Mouse (Mus musculus): ENCODE results near the gene Etfbkmt. TPM values are rescaled to one million over a fixed set of nuclear protein-coding genes. Genes with fewer than 3 reads are reported as not detected.
"Not testable (repeated sequence)": the region's sequence is repeated elsewhere in the genome, so short reads cannot be mapped to it uniquely, and the experiment has no call there.

The Etfbkmt gene
- 10 to 100 TPM; 25.7 to 33.1 TPM for total RNA-seq (2021)

GRCm38 (mm10) chr6:149139471-149139870 lies at the start of gene Etfbkmt:
TSS of gene Etfbkmt (plus strand) at chr6:149139849.
- intact Hi-C loops (cut with DNase I) = no loop called here
- DNase-seq = no peak

- intact Hi-C loops (cut with DNase I) = no loop called here
Measured at GRCm38 (mm10) chr6:149092406-149092805, 47.2 kb upstream of the Etfbkmt start.

DNA sequence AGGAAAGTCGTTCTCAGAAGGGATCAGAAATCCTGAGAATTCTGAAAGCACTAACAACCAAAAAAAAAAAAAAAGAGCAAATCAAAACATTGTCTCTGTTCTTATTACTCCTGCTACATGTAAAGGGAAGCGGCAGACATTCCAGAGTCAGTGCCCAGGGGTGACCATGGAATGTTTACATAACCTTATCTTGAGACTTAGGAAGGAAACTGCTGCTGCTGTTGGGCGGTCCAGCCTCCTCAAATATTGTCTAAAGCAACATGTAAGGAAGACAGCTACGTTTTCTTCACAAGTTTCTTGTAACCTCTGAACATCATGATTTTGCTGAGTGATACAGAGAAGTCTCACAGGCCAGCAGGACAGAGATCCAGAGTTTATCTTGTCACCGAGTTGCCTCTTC lies 46.2 kb upstream of the Etfbkmt start:
- peak in 1 of 2 experiments; percentile 13 for DNase-seq
- intact Hi-C loops (cut with DNase I) = no loop called here

More at GRCm38 (mm10) chr6:149092406-149092805, 47.2 kb upstream of the Etfbkmt start:
- no peak for DNase-seq

DNA sequence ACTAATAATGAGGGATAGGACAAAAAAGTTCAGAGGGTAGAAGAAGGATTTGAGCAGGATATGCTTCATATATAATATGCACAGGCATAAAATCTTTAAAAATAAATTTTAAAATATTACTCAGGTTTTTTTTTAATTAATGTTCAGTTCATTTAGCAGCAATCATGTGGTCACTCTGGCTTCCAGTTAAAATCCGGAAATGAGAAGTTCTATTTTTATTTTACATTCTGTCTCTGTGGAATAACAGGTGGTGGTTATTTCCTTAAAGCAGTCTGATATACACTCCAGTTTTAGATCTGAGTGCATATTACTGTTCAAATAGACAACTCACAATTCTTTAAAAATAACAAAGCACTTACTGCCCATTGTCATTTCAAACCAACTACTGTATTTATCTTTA lies 45.1 kb upstream of the Etfbkmt start:
- intact Hi-C loops (cut with DNase I) = no loop called here

GRCm38 (mm10) chr6:149095389-149095788 lies 44.3 kb upstream of the Etfbkmt start:
- no peak for DNase-seq
- intact Hi-C loops (cut with DNase I) = no loop called here

More for the DNA sequence above, 45.1 kb upstream of the Etfbkmt start:
- no peak for DNase-seq

DNA sequence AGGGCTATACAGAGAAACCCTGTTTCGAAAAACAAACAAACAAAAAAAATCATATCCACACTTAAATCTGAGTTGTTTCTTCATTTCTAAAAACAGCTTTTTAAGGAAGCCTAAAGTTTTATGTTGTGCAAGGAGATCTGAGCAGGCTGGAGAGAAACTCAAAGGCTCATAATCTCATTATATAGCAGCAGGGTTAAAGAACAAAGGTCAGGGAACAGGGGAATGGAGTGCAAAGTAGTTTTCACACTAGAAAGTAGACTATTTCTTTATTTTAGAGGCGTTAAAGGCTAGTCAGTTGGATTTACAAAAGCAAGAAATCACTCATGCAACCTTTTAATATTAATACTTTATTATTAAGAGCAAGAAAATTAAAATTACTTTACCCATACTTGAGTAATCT lies 43.4 kb upstream of the Etfbkmt start:
- DNase-seq = no peak
- intact Hi-C loops (cut with DNase I) = no loop called here

DNA sequence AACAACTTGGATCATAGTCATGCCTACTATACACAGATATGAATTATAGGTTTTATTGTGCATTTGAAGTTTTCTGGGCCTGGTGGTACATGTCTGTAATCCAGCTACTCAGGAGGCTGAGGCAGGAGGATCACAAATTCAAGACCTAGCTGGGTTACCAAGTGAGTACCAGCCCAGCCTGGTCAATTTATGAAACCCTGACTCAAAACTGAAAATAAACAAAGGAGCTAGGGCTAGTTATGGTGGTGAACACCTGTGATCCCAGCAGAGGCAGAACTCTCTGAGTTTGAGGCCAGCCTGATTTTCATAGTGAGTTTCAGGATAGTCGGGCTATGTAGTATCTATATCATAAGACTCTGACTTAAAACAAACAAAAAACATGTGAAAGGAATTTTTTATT lies 42.4 kb upstream of the Etfbkmt start:
- intact Hi-C loops (cut with DNase I) = no loop called here
- no peak for DNase-seq

DNA sequence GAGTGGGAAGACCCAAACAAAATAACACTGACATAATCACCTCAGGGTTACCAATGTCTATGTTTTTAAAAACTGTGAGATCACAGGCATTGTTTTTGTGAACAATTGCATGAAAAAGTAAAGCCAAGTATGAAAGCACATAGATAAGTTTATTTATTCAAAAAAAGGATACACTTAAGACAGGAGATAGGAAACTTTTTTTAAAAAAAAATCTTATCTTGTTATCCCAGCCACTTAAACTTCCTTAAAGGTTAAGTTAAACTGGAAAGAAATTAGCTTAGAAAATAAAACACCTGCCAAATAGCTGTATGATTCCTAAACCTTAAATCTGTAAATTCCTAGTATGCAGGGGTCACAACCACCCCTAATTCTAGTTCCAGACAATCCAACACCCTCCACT lies 40.7 kb upstream of the Etfbkmt start:
- intact Hi-C loops (cut with DNase I) = no loop called here
- no peak for DNase-seq

- DNase-seq = peak; percentile 60 to 71
- intact Hi-C loops (cut with DNase I) = loop anchor here (2.0 to 10.0 kb wide), 3 partner anchors 18 to 156 kb away; partner anchors contain the start of gene Sinhcaf
Measured at GRCm38 (mm10) chr6:149100174-149101075, 39.2 kb upstream of the Etfbkmt start.

DNA sequence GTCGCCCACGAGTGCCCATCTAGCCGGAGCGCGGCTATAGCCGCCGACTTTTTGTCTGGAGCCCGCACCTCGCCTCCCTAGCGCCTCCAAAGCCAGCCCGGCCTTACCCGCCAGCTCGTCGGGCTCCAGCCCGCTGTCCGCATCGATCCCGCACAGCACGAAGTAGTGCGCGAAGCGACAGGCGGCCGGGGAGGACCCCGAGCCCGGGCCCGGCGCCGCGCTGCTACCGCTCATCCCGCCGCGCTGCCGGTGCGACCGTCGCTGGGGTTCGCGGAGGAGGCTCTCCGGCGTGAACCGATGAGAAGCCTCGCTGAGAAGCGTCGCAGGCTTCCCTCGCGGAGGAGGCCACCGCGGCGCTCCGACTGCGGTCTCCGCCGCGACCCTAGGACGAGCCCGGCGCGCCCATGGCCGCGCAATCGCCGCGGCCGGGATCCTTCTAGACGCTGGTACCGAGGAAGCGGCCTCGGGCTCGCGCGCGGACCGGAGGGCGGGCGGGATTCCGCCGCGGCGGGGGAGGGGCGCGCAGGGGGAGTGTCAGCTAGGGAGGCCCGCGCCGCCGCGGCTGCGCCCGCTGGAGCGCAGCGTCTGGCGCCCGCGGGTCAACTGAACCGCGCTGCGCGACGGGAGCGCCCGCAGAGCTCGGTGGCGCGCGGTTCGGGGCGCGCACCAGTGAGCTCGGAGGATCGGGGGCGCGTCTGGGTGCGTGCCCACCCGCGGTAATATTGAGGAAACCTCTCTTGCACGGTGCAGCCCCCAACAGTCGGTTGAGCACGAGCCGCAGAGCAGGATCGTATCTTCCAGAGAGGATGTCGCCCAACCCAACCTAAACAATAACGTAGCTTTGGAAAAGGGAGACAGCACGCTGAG lies 38.3 kb upstream of the Etfbkmt start, which contains the start of gene Dennd5b:
Gene Dennd5b (minus strand): TSS at position 605 of the 867 bp plus-strand sequence.
- peak; percentile 81 to 87 for DNase-seq
- intact Hi-C loops (cut with DNase I) = loop anchor here (2.0 to 10.0 kb wide), 3 partner anchors 17 to 157 kb away; partner anchors contain the start of gene Sinhcaf

DNA sequence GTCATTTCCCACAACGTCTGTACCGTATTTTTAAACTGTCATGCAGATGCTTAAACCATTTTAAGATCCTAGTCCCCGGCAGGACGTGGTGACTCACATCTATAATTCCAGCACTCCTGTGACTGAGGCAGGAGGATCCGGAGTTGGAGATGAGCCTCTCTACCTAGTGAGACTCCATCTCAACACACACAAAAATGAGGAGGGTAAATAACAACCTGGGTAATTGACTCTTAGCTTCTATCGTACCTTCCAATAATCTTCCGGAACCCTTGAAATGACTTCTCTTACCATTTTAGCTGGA lies 37.8 kb upstream of the Etfbkmt start:
- intact Hi-C loops (cut with DNase I) = loop anchor here (2.0 to 10.0 kb wide), 3 partner anchors 17 to 157 kb away; partner anchors contain the start of gene Sinhcaf
- DNase-seq = no peak

DNA sequence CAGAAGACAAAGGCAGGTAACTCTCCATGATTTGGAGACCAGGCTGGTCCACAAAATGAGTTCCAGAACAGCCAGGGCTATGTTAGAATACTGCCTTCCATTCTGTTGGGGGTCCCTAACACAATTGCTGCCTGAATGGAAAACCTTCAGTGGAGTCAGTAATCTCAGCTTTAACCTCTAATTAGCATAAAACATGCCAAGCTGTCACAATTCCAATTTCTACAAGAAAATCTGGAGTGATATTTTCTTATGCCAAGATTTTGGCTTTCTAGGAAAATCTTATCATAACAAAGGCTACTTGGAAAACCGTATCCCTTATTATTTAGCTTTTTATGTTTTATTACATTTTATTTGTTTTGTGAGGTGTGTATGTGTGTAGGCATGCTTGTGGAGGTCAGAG lies 36.2 kb upstream of the Etfbkmt start:
- DNase-seq = no peak
- intact Hi-C loops (cut with DNase I) = loop anchor here (5.0 to 10.0 kb wide), 2 partner anchors 46 to 159 kb away; partner anchors contain the start of gene Sinhcaf

GRCm38 (mm10) chr6:149107615-149108014 lies 32.0 kb upstream of the Etfbkmt start:
- DNase-seq = no peak
- intact Hi-C loops (cut with DNase I) = loop anchor here (10.0 kb wide), 1 partner anchor 163 kb away; the partner anchor contains the start of gene Sinhcaf

GRCm38 (mm10) chr6:149108909-149109308 lies 30.7 kb upstream of the Etfbkmt start:
- intact Hi-C loops (cut with DNase I) = loop anchor here (10.0 kb wide), 1 partner anchor 164 kb away; the partner anchor contains the start of gene Sinhcaf
- DNase-seq = no peak

DNA sequence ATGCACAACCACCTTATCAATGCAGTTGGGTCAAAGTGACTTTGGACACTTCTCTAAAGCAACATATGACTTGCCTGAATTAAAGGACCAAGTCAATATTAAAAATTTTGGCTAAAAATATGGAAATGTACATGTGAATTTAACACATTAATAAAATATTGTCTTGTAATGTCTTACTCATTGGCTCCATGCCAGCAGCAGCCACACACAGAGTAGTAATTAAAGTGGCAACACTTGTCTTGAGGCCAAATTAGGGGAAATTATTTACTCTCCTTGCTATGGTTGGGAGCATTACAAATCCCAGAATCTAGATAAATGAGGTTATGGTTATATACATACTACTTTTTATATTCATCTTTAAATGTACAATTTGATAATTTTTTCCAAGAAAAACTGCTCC lies 22.7 kb upstream of the Etfbkmt start:
- intact Hi-C loops (cut with DNase I) = loop anchor here (10.0 kb wide), 1 partner anchor 282 kb away; the partner anchor contains the start of gene Ipo8
- DNase-seq = no peak

DNA sequence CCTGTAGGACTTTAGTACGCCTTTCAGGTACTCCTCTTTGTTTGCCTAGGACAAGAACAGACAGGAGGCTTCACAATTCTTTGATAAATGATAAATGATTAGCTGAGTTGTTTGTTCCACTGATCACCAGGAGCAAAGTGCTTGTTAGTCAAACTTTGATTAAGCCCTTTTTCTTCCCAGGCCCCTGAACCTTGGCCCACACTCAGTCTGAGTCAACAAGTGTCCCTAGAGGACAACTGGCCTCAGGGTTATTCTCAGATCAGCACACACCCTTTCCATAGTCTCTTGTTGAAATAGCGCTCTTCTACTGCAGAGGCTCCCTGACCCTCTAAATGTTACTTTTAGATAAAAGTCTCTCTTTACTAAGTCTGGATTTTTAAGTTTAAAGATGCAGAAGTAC lies 20.7 kb upstream of the Etfbkmt start:
- intact Hi-C loops (cut with DNase I) = loop anchor here (1.0 to 10.0 kb wide), 3 partner anchors 18 to 284 kb away; partner anchors contain the start of genes Dennd5b and Ipo8

GRCm38 (mm10) chr6:149119853-149120252 lies 19.8 kb upstream of the Etfbkmt start:
- intact Hi-C loops (cut with DNase I) = loop anchor here (1.0 to 10.0 kb wide), 5 partner anchors 19 to 285 kb away; partner anchors contain the start of genes Dennd5b, Ipo8 and Sinhcaf
- peak; percentile 45 to 64 for DNase-seq

More for the DNA sequence above, 20.7 kb upstream of the Etfbkmt start:
- DNase-seq = peak; percentile 40 to 47

- intact Hi-C loops (cut with DNase I) = loop anchor here (5.0 kb wide), 1 partner anchor 176 kb away; the partner anchor contains the start of gene Sinhcaf
- DNase-seq = no peak
Measured at GRCm38 (mm10) chr6:149123042-149123441, 16.6 kb upstream of the Etfbkmt start.

DNA sequence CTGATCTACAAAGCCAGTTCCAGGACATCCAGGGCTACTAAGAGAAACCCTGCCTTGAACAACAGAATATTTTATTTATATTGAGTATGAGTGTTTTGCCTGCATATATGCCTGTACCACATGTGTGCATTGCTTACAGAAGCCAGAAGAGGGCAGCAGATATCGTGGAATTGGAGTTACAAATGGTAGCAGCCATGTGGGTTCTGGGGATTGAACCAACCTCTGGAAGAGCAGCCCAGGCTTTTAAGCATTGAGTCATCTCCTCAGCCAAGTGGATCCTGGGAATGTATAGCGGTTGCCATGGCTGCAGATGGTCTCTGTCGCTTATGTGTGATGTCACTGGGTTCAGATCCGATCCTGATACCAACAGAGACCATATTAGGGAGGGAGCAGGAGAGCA lies 13.0 kb upstream of the Etfbkmt start:
- peak; percentile 42 to 57 for DNase-seq
- intact Hi-C loops (cut with DNase I) = loop anchor here (1.0 kb wide), 1 partner anchor 250 kb away; no protein-coding TSS in a partner anchor

GRCm38 (mm10) chr6:149129870-149130269 lies 9.8 kb upstream of the Etfbkmt start, which contains the start of gene Gm10203:
TSS of gene Gm10203 (plus strand) at chr6:149130170.
- DNase-seq; intact Hi-C loops (cut with DNase I): not testable (repeated sequence)
